ENCODE assay signal across 8 mouse cellular contexts in the genomic region with DNA sequence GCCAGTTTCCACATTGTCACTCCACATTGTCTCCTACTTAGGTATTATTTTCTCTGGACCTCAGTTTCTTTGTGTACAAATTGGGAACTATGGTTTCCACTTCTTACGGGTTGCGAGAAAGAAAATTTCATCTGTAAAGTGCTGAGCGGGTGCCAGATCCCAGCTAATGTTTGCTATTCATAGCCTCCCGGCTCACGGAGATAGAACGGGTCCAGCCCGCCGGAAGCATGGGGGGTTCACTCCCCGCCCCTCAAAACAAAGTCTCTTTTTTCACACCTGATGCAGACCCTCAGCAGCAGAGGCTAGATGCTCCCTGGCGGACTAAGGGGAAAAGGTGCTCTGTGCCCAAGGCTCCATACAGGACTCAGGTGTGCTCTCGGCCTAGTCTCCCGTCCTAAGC. TPM values are rescaled to one million over a fixed set of nuclear protein-coding genes. Genes with fewer than 3 reads are reported as not detected.
A peak's percentile ranks its signal among the peaks of the same experiment; 100 is the strongest.
DNase-seq lines count a peak whose midpoint lies in the region; ATAC-seq and TF ChIP-seq lines count a peak whose summit lies in the region.

No protein-coding gene starts in this region.

- 4% methylated on average over 12 of the region's 12 CpGs for WGBS in kidney, adult 2 months
- 5% methylated on average over 12 of the region's 12 CpGs for WGBS in hindbrain, embryonic 11.5 days
- WGBS in midbrain, embryonic 14.5 days, result 5% methylated on average over 12 of the region's 12 CpGs

- H3K4me2 ChIP-seq in hindbrain, embryonic 11.5 days (replicated peaks; ENCODE audit: low read depth, low read length), result peak overlapping the region; percentile 99
- peak overlapping the region; percentile 98 for H3K4me2 ChIP-seq in midbrain, embryonic 14.5 days (ENCODE audit: low read length)

- TF ChIP-seq POLR2A in kidney, adult 2 months (IDR thresholded peaks at IDR 0.05; ENCODE audit: low read depth, low read length), result no peak
- no peak for TF ChIP-seq POLR2A in MEL (IDR thresholded peaks at IDR 0.05; ENCODE audit: control insufficient read depth in 1 of 2, insufficient read depth in 1 of 2, low read depth in 1 of 2, low read length in 2 of 2, poor library complexity in 1 of 2)

- no peaks in the 10 kb centered on the region for H3K36me3 ChIP-seq in kidney, adult 2 months (ENCODE audit: control insufficient read depth, insufficient read depth, low read length)
- no peaks in the 10 kb centered on the region for H3K36me3 ChIP-seq in MEL (ENCODE audit: control insufficient read depth in 1 of 2, insufficient read depth in 2 of 2, low read length in 2 of 2)
- no peaks in the 10 kb centered on the region for H3K36me3 ChIP-seq in hindbrain, embryonic 11.5 days (ENCODE audit: control insufficient read depth, insufficient read depth, low read length)
- no peaks in the 10 kb centered on the region for H3K36me3 ChIP-seq in midbrain, embryonic 14.5 days (ENCODE audit: control insufficient read depth, insufficient read depth, low read length)

- TF ChIP-seq EP300 in MEL (IDR thresholded peaks at IDR 0.05; ENCODE audit: low read depth in 1 of 2, low read length in 2 of 2), result no peak

- DNase-seq in kidney, adult 2 months, result no peak
- no peak for DNase-seq in kidney, postnatal 25 days
- DNase-seq in MEL (ENCODE audit: low read depth, low spot score), result no peak
- DNase-seq in hindbrain, embryonic 11.5 days (ENCODE audit: low spot score), result no peak
- DNase-seq in midbrain, embryonic 14.5 days, result no peak
- DNase-seq in frontal cortex, postnatal 36 days (ENCODE audit: low spot score in 2 of 2), result no peak
- no peak for DNase-seq in testis, postnatal 10 days (ENCODE audit: low spot score)

- 0 out of 2 replicates have a peak, but pooled peaks cover 3% of the 10 kb centered on the region for H3K27me3 ChIP-seq in kidney, adult 2 months (replicated peaks; ENCODE audit: control insufficient read depth, insufficient read depth, low read length)
- H3K27me3 ChIP-seq in MEL (ENCODE audit: control insufficient read depth in 1 of 2, insufficient read depth in 2 of 2, low read length in 2 of 2), result no peaks in the 10 kb centered on the region; a peak in 1 of 4 replicates
- H3K27me3 ChIP-seq in hindbrain, embryonic 11.5 days (ENCODE audit: control insufficient read depth, insufficient read depth, low read length), result peaks cover 9% of the 10 kb centered on the region
- H3K27me3 ChIP-seq in midbrain, embryonic 14.5 days (ENCODE audit: control insufficient read depth, insufficient read depth, low read length), result peaks cover 10% of the 10 kb centered on the region; the same call in 1 of the 2 replicates

- H3K4me1 ChIP-seq in kidney, adult 2 months (ENCODE audit: control insufficient read depth, insufficient read depth, low read length), result no peaks in the 10 kb centered on the region
- no peaks in the 10 kb centered on the region for H3K4me1 ChIP-seq in MEL (ENCODE audit: control insufficient read depth in 1 of 2, insufficient read depth in 2 of 2, low read length in 2 of 2)
- H3K4me1 ChIP-seq in hindbrain, embryonic 11.5 days (replicated peaks; ENCODE audit: control insufficient read depth, insufficient read depth, low read length), result 0 out of 2 replicates have a peak, but pooled peaks cover 5% of the 10 kb centered on the region
- peaks cover 13% of the 10 kb centered on the region; the same call in 1 of the 2 replicates for H3K4me1 ChIP-seq in midbrain, embryonic 14.5 days (ENCODE audit: control insufficient read depth, insufficient read depth, low read length)

- no peak for ATAC-seq in hindbrain, embryonic 11.5 days (ENCODE audit: low FRiP score)
- ATAC-seq in midbrain, embryonic 14.5 days (ENCODE audit: low FRiP score, low TSS enrichment), result 0 out of 2 replicates have a peak, but pooled peaks have one; percentile 0
- ATAC-seq in CD4-positive, CD25-positive, alpha-beta regulatory T cell, adult 4 months, result no peak

- no peaks in the 10 kb centered on the region; the same call in 1 of the 2 replicates for H3K79me2 ChIP-seq in MEL (ENCODE audit: control insufficient read depth, insufficient read depth, low read length, poor library complexity)

- no peak for TF ChIP-seq RAD21 in MEL (IDR thresholded peaks at IDR 0.05; ENCODE audit: low read depth, low read length)

- peak overlapping the region; percentile 60 for H3K4me3 ChIP-seq in kidney, adult 2 months (ENCODE audit: insufficient read depth, low read depth, low read length)
- peak overlapping the region; percentile 22 to 97; a peak in 3 of 4 replicates for H3K4me3 ChIP-seq in MEL (ENCODE audit: control insufficient read depth in 1 of 2, insufficient read depth in 1 of 2, low read depth in 2 of 2, low read length in 2 of 2)
- peak overlapping the region; percentile 79 for H3K4me3 ChIP-seq in hindbrain, embryonic 11.5 days (ENCODE audit: low read depth, low read length)
- H3K4me3 ChIP-seq in midbrain, embryonic 14.5 days (replicated peaks; ENCODE audit: low read depth, low read length), result peak overlapping the region; percentile 80

- no peaks in the 10 kb centered on the region for H3K9me3 ChIP-seq in MEL (replicated peaks; ENCODE audit: insufficient read depth, low read length)
- H3K9me3 ChIP-seq in hindbrain, embryonic 11.5 days (ENCODE audit: control insufficient read depth, low read length), result no peaks in the 10 kb centered on the region
- H3K9me3 ChIP-seq in midbrain, embryonic 14.5 days (ENCODE audit: control insufficient read depth, low read length), result no peaks in the 10 kb centered on the region

- H3K9ac ChIP-seq in MEL (ENCODE audit: control insufficient read depth, low read depth, low read length, poor library complexity, severe bottlenecking), result peak overlapping the region; percentile 27; the same call in 1 of the 2 replicates
- H3K9ac ChIP-seq in hindbrain, embryonic 11.5 days (ENCODE audit: low read depth, low read length), result no peak overlapping the region; the same call in 1 of the 2 replicates
- H3K9ac ChIP-seq in midbrain, embryonic 14.5 days (replicated peaks; ENCODE audit: low read length), result peak overlapping the region; percentile 82

- TF ChIP-seq CTCF in kidney, adult 2 months (conservative IDR thresholded peaks at IDR 0.05; ENCODE audit: insufficient read depth, insufficient read length, low read depth, low read length), result no peak
- no peak for TF ChIP-seq CTCF in MEL (IDR thresholded peaks at IDR 0.05 in 2 of 3, conservative IDR thresholded peaks at IDR 0.05 in 1 of 3; ENCODE audit: control insufficient read depth in 1 of 3, insufficient read depth in 1 of 3, low read depth in 2 of 3, low read length in 3 of 3, poor library complexity in 1 of 3, severe bottlenecking in 1 of 3)

- H3K27ac ChIP-seq in kidney, adult 2 months (ENCODE audit: insufficient read depth, low read depth, low read length), result no peak overlapping the region
- no peak overlapping the region for H3K27ac ChIP-seq in MEL (ENCODE audit: control insufficient read depth, low read depth, low read length)
- H3K27ac ChIP-seq in hindbrain, embryonic 11.5 days (ENCODE audit: low read depth, low read length), result no peak overlapping the region
- H3K27ac ChIP-seq in midbrain, embryonic 14.5 days (replicated peaks; ENCODE audit: low read depth, low read length), result no peak overlapping the region

TF ChIP-seq in MEL, 35 proteins besides CTCF, POLR2A, EP300 and RAD21:
- TF ChIP-seq BHLHE40 (IDR thresholded peaks at IDR 0.05; ENCODE audit: borderline replicate concordance, low read depth, low read length) (no peak), ZC3H11A (IDR thresholded peaks at IDR 0.05; ENCODE audit: low read depth, low read length) (no peak), HCFC1 (IDR thresholded peaks at IDR 0.05; ENCODE audit: low read depth, low read length) (no peak), POLR2AphosphoS5 (IDR thresholded peaks at IDR 0.05; ENCODE audit: borderline replicate concordance, low read depth, low read length) (no peak), MYC (IDR thresholded peaks at IDR 0.05; ENCODE audit: low read depth, low read length) (no peak)

RNA-seq across cellular contexts. Expression of gene Mmp17, which starts 0.6 kb away (rescaled TPM):
- 1.6 and 2.5 TPM in 2 replicates for polyA plus RNA-seq in kidney, adult 2 months (2012; rRNA removed)
- 0.92 and 1.1 TPM in 2 replicates for total RNA-seq in MEL (2012; rRNA removed)
- 1 to 10 TPM in 1 of 2 experiments, not detected in 1; 1.6 TPM for polyA plus RNA-seq in MEL (2012; ENCODE audit: insufficient read depth in 1 of 2, insufficient read length in 2 of 2, low read depth in 1 of 2, low replicate concordance in 2 of 2, missing spikeins in 1 of 2)
- polyA plus RNA-seq in hindbrain, embryonic 11.5 days (2014; fragmentation: Nextera tagmentation; extraction: Ambion mirVana), result 2.7 and 2.9 TPM in 2 replicates
- polyA plus RNA-seq in midbrain, embryonic 14.5 days (2014; fragmentation: Nextera tagmentation; extraction: Ambion mirVana), result 7.3 and 8.3 TPM in 2 replicates
- polyA plus RNA-seq in CD4-positive, CD25-positive, alpha-beta regulatory T cell, adult 4 months (2017; shearing (Covaris generic)), result under 1 TPM in 1 of 2 experiments, not detected in 1; 0.75 TPM
